Mouse (Mus musculus) liver, postnatal 0 days (tissue): ENCODE measurements around the gene Cdk6.

ENCODE experiments used
- CTCF ChIP-seq: sonication (generic); IDR thresholded peaks from 2 replicates; pipeline ENCODE4 v1.5.1; 2016; ENCODE audit warnings: antibody characterized with exemption, low read depth
- EP300 ChIP-seq: IDR thresholded peaks from 2 replicates; pipeline ENCODE4 v1.6.1; 2016; ENCODE audit warnings: antibody characterized with exemption, low read depth, mild to moderate bottlenecking

DNA sequence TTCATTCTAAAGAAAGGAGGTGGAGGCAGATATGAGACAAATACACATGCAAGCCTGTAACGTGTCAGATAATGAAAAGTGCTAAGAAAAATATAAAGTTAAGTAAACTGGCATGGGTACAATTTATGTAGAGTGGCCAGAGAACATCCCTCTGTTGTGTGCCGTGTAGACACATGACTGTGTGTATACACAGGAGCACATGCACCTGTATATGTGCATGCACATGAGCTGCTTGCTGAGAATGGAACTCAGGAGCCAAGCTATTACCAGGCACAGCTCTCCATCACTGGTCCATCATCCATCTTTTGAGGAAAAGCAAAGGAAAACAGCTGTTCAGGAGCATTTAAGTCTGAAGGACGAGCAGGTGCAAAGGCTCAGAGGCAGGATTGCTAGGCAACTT lies 10.4 kb upstream of the Cdk6 start:
- TF ChIP-seq CTCF (no peak), EP300 (no peak)
